Mouse (Mus musculus): ENCODE results near the gene Thap3. TPM values are rescaled to one million over a fixed set of nuclear protein-coding genes. Genes with fewer than 3 reads are reported as not detected.

Thap3 gene
- polyA plus RNA-seq (2017; shearing (Covaris generic)), result 100 to 1,000 TPM in 1 of 2 experiments, 10 to 100 TPM in 1; 96.1 to 108 TPM

GRCm38 (mm10) chr4:151988342-151989109 lies at the start of gene Thap3:
Thap3 (minus strand) TSS chr4:151988997.

GRCm38 (mm10) chr4:152038225-152038984 lies 49.6 kb upstream of the Thap3 start, which contains the start of gene Tas1r1:
Tas1r1 (minus strand) TSS chr4:152038568.

GRCm38 (mm10) chr4:152027524-152027923 lies 38.7 kb upstream of the Thap3 start, which contains the start of gene Zbtb48:
Zbtb48 (minus strand) TSS chr4:152027671.

GRCm38 (mm10) chr4:152008622-152009075 lies 19.9 kb upstream of the Thap3 start, which contains the start of gene Klhl21:
Klhl21 (plus strand) TSS chr4:152008803.

GRCm38 (mm10) chr4:151996173-151996950 lies 7.6 kb upstream of the Thap3 start, which contains the start of gene Phf13:
Phf13 (minus strand) TSS chr4:151996258.

GRCm38 (mm10) chr4:151933505-151934214 lies 55.1 kb downstream of the Thap3 start, which contains the start of gene Dnajc11:
Dnajc11 (plus strand) TSS chr4:151933691.

Other genes with a start within 250 kb of the Thap3 start
- gene Camta1, start 127.1 kb downstream of the Thap3 start, polyA plus RNA-seq (2017; shearing (Covaris generic)), result 10 to 100 TPM; 40.4 to 59.0 TPM
- gene Dnajc11, start 55.3 kb downstream of the Thap3 start, polyA plus RNA-seq (2017; shearing (Covaris generic)), result 10 to 100 TPM; 39.6 to 50.9 TPM
- 10 to 100 TPM in 1 of 2 experiments, 1 to 10 TPM in 1; 9.8 to 17.5 TPM for gene Phf13, start 7.3 kb upstream of the Thap3 start, polyA plus RNA-seq (2017; shearing (Covaris generic))
- 10 to 100 TPM; 10.1 to 14.7 TPM for gene Klhl21, start 19.8 kb upstream of the Thap3 start, polyA plus RNA-seq (2017; shearing (Covaris generic))
- gene Zbtb48, start 38.7 kb upstream of the Thap3 start, polyA plus RNA-seq (2017; shearing (Covaris generic)), result 10 to 100 TPM; 21.2 to 27.7 TPM
- gene Tas1r1, start 49.6 kb upstream of the Thap3 start, polyA plus RNA-seq (2017; shearing (Covaris generic)), result under 1 TPM in 1 of 2 experiments, not detected in 1; 0.07 TPM
- 10 to 100 TPM; 36.6 to 38.0 TPM for gene Nol9, start 50.3 kb upstream of the Thap3 start, polyA plus RNA-seq (2017; shearing (Covaris generic))
- 1 to 10 TPM; 6.9 to 9.2 TPM for gene Plekhg5, start 83.5 kb upstream of the Thap3 start, polyA plus RNA-seq (2017; shearing (Covaris generic))
- 100 to 1,000 TPM; 104 to 200 TPM for gene Tnfrsf25, start 126.9 kb upstream of the Thap3 start, polyA plus RNA-seq (2017; shearing (Covaris generic))
- gene Espn, start 163.4 kb upstream of the Thap3 start, polyA plus RNA-seq (2017; shearing (Covaris generic)), result 10 to 100 TPM; 22.4 to 22.6 TPM
- gene Hes2, start 169.9 kb upstream of the Thap3 start, polyA plus RNA-seq (2017; shearing (Covaris generic)), result under 1 TPM in 1 of 2 experiments, not detected in 1; 0.17 TPM
- 100 to 1,000 TPM in 1 of 2 experiments, 10 to 100 TPM in 1; 53.7 to 161 TPM for gene Acot7, start 189.1 kb upstream of the Thap3 start, polyA plus RNA-seq (2017; shearing (Covaris generic))